Mouse (Mus musculus) kidney, postnatal 36 days (tissue): Measurements from ENCODE around the gene Ptpre.

ENCODE experiments used
- DNase-seq, 2 experiments: peaks; one replicate each; pipeline ENCODE4 v3.0.0; 2021 to 2022; ENCODE audit warnings: mixed read lengths in 2 of 2

The Ptpre gene

GRCm38 (mm10) chr7:135609028-135609427 is 71.7 kb downstream of the Ptpre start:
- no peak for DNase-seq

GRCm38 (mm10) chr7:135609655-135610054 is 72.4 kb downstream of the Ptpre start:
- peak in 1 of 2 experiments; percentile 57 for DNase-seq

- DNase-seq, result no peak
These were observed 75.0 kb downstream of the Ptpre start for GRCm38 (mm10) chr7:135612276-135612675.

GRCm38 (mm10) chr7:135612801-135613200 is 75.5 kb downstream of the Ptpre start:
- no peak for DNase-seq

GRCm38 (mm10) chr7:135613380-135613779 is 76.1 kb downstream of the Ptpre start:
- DNase-seq, result no peak

GRCm38 (mm10) chr7:135614892-135615291 is 77.6 kb downstream of the Ptpre start:
- no peak for DNase-seq

- peak in 1 of 2 experiments; percentile 52 for DNase-seq
These were observed 79.2 kb downstream of the Ptpre start for GRCm38 (mm10) chr7:135616479-135616878.

GRCm38 (mm10) chr7:135617776-135618175 is 80.5 kb downstream of the Ptpre start:
- no peak for DNase-seq

GRCm38 (mm10) chr7:135621649-135622048 is 84.4 kb downstream of the Ptpre start:
- no peak for DNase-seq

- no peak for DNase-seq
These were observed 85.0 kb downstream of the Ptpre start for GRCm38 (mm10) chr7:135622241-135622640.

GRCm38 (mm10) chr7:135624854-135625253 is 87.6 kb downstream of the Ptpre start:
- DNase-seq, result peak in 1 of 2 experiments; percentile 47

- no peak for DNase-seq
These were observed 91.1 kb downstream of the Ptpre start for GRCm38 (mm10) chr7:135628363-135628762.

GRCm38 (mm10) chr7:135629019-135629418 is 91.7 kb downstream of the Ptpre start:
- no peak for DNase-seq

- DNase-seq, result peak; percentile 72 to 88
These were observed 94.7 kb downstream of the Ptpre start for GRCm38 (mm10) chr7:135631776-135632552.

- peak in 1 of 2 experiments; percentile 9 for DNase-seq
These were observed 95.5 kb downstream of the Ptpre start for GRCm38 (mm10) chr7:135632716-135633258.

GRCm38 (mm10) chr7:135634851-135635624 is 97.8 kb downstream of the Ptpre start:
- no peak for DNase-seq

GRCm38 (mm10) chr7:135637406-135637980 is 100.2 kb downstream of the Ptpre start:
- DNase-seq, result no peak

- DNase-seq, result no peak
These were observed 102.1 kb downstream of the Ptpre start for GRCm38 (mm10) chr7:135639361-135639760.

GRCm38 (mm10) chr7:135641698-135642507 is 104.6 kb downstream of the Ptpre start:
- peak; percentile 22 to 54 for DNase-seq

- no peak for DNase-seq
These were observed 107.2 kb downstream of the Ptpre start for GRCm38 (mm10) chr7:135644452-135644851.

- no peak for DNase-seq
These were observed 109.7 kb downstream of the Ptpre start for GRCm38 (mm10) chr7:135646976-135647375.

GRCm38 (mm10) chr7:135648821-135649220 is 111.5 kb downstream of the Ptpre start:
- DNase-seq, result no peak
